Mouse (Mus musculus): ENCODE measurements around the gene Polr2b.

DNA sequence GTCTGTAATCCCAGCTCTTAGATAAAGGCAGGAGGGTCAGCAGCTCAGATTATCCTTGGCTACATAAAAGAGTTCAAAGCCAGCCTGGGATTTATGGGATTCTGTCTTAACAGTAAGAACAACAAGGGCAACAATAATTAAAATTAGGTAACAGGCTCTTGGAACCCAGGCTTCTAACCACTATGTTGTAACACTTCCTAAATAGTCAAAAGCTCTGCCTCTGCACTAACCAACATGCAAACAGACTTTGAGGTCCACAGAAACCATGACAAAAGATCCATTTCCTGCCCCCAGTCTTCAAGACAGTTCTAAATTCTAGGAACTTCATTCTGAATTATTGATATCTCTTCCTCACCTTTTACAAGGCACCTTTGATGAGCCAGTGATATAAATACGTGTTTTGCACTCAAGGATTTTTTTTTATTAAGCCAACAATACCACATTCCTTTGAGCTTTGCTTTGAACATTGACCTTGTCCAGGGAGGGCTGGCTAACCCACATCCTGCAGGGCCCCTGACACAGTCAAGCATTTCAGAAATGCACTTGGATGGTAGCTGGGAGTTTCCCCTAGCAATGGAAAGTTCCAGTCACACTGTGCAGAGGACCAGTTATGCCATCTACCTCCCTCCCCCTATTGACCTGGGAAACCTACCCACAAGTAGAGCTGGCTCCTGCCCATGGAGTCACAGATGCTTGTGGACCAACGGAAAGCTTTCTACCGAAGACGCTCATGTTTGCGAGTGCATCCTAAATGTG is 74.0 kb downstream of the Polr2b start:
- TF ChIP-seq CTCF (IDR thresholded peaks at IDR 0.05; ENCODE audit: insufficient read depth, low read depth, low read length): no peak
- TF ChIP-seq POLR2A (IDR thresholded peaks at IDR 0.05; ENCODE audit: insufficient read depth, low read depth, low read length): no peak

Measured in olfactory bulb, adult 2 months (tissue).